Mouse (Mus musculus) T-cell, adult 2 months (primary cell): Measurements from ENCODE around the gene Lrmp.
"Not testable (repeated sequence)": the region's sequence is repeated elsewhere in the genome, so short reads cannot be mapped to it uniquely, and the experiment has no call there.

ENCODE experiments used
- DNase-seq: peaks from one replicate; pipeline ENCODE4 v3.0.0; 2022; ENCODE audit warnings: low spot score

The Lrmp gene

GRCm38 (mm10) chr6:145104241-145104939, 11.1 kb upstream of the Lrmp start:
- DNase-seq: no peak

GRCm38 (mm10) chr6:145105439-145105838, 10.0 kb upstream of the Lrmp start:
- DNase-seq: peak; percentile 22

- no peak for DNase-seq
These were observed 9.2 kb upstream of the Lrmp start for GRCm38 (mm10) chr6:145106163-145106842.

- no peak for DNase-seq
These were observed 4.7 kb upstream of the Lrmp start for GRCm38 (mm10) chr6:145110786-145111185.

GRCm38 (mm10) chr6:145112865-145113264, 2.6 kb upstream of the Lrmp start:
- no peak for DNase-seq

- no peak for DNase-seq
These were observed 892 bp upstream of the Lrmp start for GRCm38 (mm10) chr6:145114561-145114960.

GRCm38 (mm10) chr6:145116098-145116672, 732 bp downstream of the Lrmp start:
- no peak for DNase-seq

- no peak for DNase-seq
These were observed 4.6 kb downstream of the Lrmp start for GRCm38 (mm10) chr6:145120086-145120485.

GRCm38 (mm10) chr6:145120787-145121589, 5.5 kb downstream of the Lrmp start:
- DNase-seq: peak; percentile 70

GRCm38 (mm10) chr6:145121590-145122420, 6.4 kb downstream of the Lrmp start:
- peak; percentile 69 for DNase-seq

GRCm38 (mm10) chr6:145122423-145123059, 7.1 kb downstream of the Lrmp start:
- DNase-seq: no peak

GRCm38 (mm10) chr6:145123136-145124060, 7.9 kb downstream of the Lrmp start:
- peak; percentile 24 for DNase-seq

- DNase-seq: no peak
These were observed 9.2 kb downstream of the Lrmp start for GRCm38 (mm10) chr6:145124621-145125020.

- DNase-seq: no peak
These were observed 10.2 kb downstream of the Lrmp start for GRCm38 (mm10) chr6:145125591-145126113.

- DNase-seq: no peak
These were observed 12.2 kb downstream of the Lrmp start for GRCm38 (mm10) chr6:145127652-145128051.

- DNase-seq: no peak
These were observed 14.1 kb downstream of the Lrmp start for GRCm38 (mm10) chr6:145129563-145129962.

GRCm38 (mm10) chr6:145131991-145132390, 16.5 kb downstream of the Lrmp start:
- no peak for DNase-seq

- not testable (repeated sequence) for DNase-seq
These were observed 17.5 kb downstream of the Lrmp start for GRCm38 (mm10) chr6:145132969-145133368.

- no peak for DNase-seq
These were observed 19.8 kb downstream of the Lrmp start for GRCm38 (mm10) chr6:145135295-145135694.

GRCm38 (mm10) chr6:145135804-145136203, 20.4 kb downstream of the Lrmp start:
- DNase-seq: no peak
